Mouse (Mus musculus) heart, postnatal 14 days (tissue): ENCODE data around the gene Grip1. TPM values are rescaled to one million over a fixed set of nuclear protein-coding genes. Genes with fewer than 3 reads are reported as not detected.

Experiments
- DNase-seq, 2 experiments: peaks; one replicate each; pipeline ENCODE4 v3.0.0; 2021 to 2022
- intact Hi-C: fragments of 180-260 bp; cut with DNase I; formaldehyde crosslinking; loops from one replicate; pipeline ENCODE4 v1.15.1; 2025
- total RNA-seq, 2 experiments: library from RNA; stranded (reverse); gene quantifications; 2 replicates each; pipeline ENCODE4 v1.2.3; 2021

The Grip1 gene
- total RNA-seq, 2 experiments from 2014 or later, result 0.61 to 0.86 TPM

GRCm38 (mm10) chr10:119644289-119644688 lies 190.7 kb downstream of the Grip1 start:
- intact Hi-C loops, result no loop called here
- no peak for DNase-seq

- peak; percentile 51 to 69 for DNase-seq
- intact Hi-C loops, result loop anchor here (5.0 kb wide), 3 partner anchors 136 to 556 kb away; partner anchors contain the start of genes Irak3 and Tmbim4
Measured at GRCm38 (mm10) chr10:119646500-119647439, 193.1 kb downstream of the Grip1 start.

- DNase-seq, result no peak
- intact Hi-C loops, result no loop called here
Measured at GRCm38 (mm10) chr10:119660677-119661353, 207.2 kb downstream of the Grip1 start.

- no peak for DNase-seq
- intact Hi-C loops, result no loop called here
Measured at GRCm38 (mm10) chr10:119663586-119663985, 210.0 kb downstream of the Grip1 start.

GRCm38 (mm10) chr10:119666386-119666785 lies 212.8 kb downstream of the Grip1 start:
- no peak for DNase-seq
- intact Hi-C loops, result no loop called here

GRCm38 (mm10) chr10:119670456-119670855 lies 216.8 kb downstream of the Grip1 start:
- intact Hi-C loops, result no loop called here
- DNase-seq, result no peak

GRCm38 (mm10) chr10:119684377-119684826 lies 230.8 kb downstream of the Grip1 start:
- DNase-seq, result no peak
- intact Hi-C loops, result no loop called here

- DNase-seq, result no peak
- intact Hi-C loops, result no loop called here
Measured at GRCm38 (mm10) chr10:119691358-119692083, 237.9 kb downstream of the Grip1 start.

GRCm38 (mm10) chr10:119692284-119692890 lies 238.8 kb downstream of the Grip1 start:
- intact Hi-C loops, result no loop called here

GRCm38 (mm10) chr10:119693400-119693799 lies 239.8 kb downstream of the Grip1 start:
- intact Hi-C loops, result no loop called here
- no peak for DNase-seq

More at GRCm38 (mm10) chr10:119692284-119692890, 238.8 kb downstream of the Grip1 start:
- DNase-seq, result peak in 1 of 2 experiments; percentile 1

- intact Hi-C loops, result no loop called here
- DNase-seq, result no peak
Measured at GRCm38 (mm10) chr10:119697257-119697798, 243.7 kb downstream of the Grip1 start.

- intact Hi-C loops, result no loop called here
- peak; percentile 5 to 49 for DNase-seq
Measured at GRCm38 (mm10) chr10:119705348-119705747, 251.7 kb downstream of the Grip1 start.

- intact Hi-C loops, result no loop called here
Measured at GRCm38 (mm10) chr10:119706281-119706680, 252.7 kb downstream of the Grip1 start.

GRCm38 (mm10) chr10:119706983-119707382 lies 253.4 kb downstream of the Grip1 start:
- intact Hi-C loops, result no loop called here
- no peak for DNase-seq

More at GRCm38 (mm10) chr10:119706281-119706680, 252.7 kb downstream of the Grip1 start:
- no peak for DNase-seq

- intact Hi-C loops, result no loop called here
- DNase-seq, result no peak
Measured at GRCm38 (mm10) chr10:119721887-119722286, 268.3 kb downstream of the Grip1 start.

- intact Hi-C loops, result no loop called here
- peak in 1 of 2 experiments; percentile 3 for DNase-seq
Measured at GRCm38 (mm10) chr10:119722471-119722870, 268.8 kb downstream of the Grip1 start.

- DNase-seq, result no peak
Measured at GRCm38 (mm10) chr10:119723671-119724070, 270.0 kb downstream of the Grip1 start.

GRCm38 (mm10) chr10:119725363-119725762 lies 271.7 kb downstream of the Grip1 start:
- intact Hi-C loops, result no loop called here

More at GRCm38 (mm10) chr10:119723671-119724070, 270.0 kb downstream of the Grip1 start:
- intact Hi-C loops, result no loop called here

GRCm38 (mm10) chr10:119725966-119726365 lies 272.3 kb downstream of the Grip1 start:
- DNase-seq, result peak; percentile 4 to 9
- intact Hi-C loops, result no loop called here

More at GRCm38 (mm10) chr10:119725363-119725762, 271.7 kb downstream of the Grip1 start:
- no peak for DNase-seq

- intact Hi-C loops, result no loop called here
- no peak for DNase-seq
Measured at GRCm38 (mm10) chr10:119726921-119727320, 273.3 kb downstream of the Grip1 start.
